Mouse (Mus musculus): ENCODE measurements around the gene Swt1. TPM values are rescaled to one million over a fixed set of nuclear protein-coding genes. Genes with fewer than 3 reads are reported as not detected.
"Not testable (repeated sequence)": the region's sequence is repeated elsewhere in the genome, so short reads cannot be mapped to it uniquely, and the experiment has no call there.

Swt1 gene
- total RNA-seq, 2 experiments from 2014 or later, result 51.4 to 94.7 TPM

GRCm38 (mm10) chr1:151368444-151368843 lies 59.8 kb downstream of the Swt1 start:
- ATAC-seq (replicated peaks; ENCODE audit: low FRiP score, poor library complexity, severe bottlenecking), result no peak

GRCm38 (mm10) chr1:151367721-151368324 lies 60.4 kb downstream of the Swt1 start:
- ATAC-seq (replicated peaks; ENCODE audit: low FRiP score, poor library complexity, severe bottlenecking), result no peak

GRCm38 (mm10) chr1:151366944-151367605 lies 61.2 kb downstream of the Swt1 start:
- ATAC-seq (replicated peaks; ENCODE audit: low FRiP score, poor library complexity, severe bottlenecking), result no peak

- ATAC-seq (replicated peaks; ENCODE audit: low FRiP score, poor library complexity, severe bottlenecking), result no peak
Measured at GRCm38 (mm10) chr1:151359374-151359773, 68.9 kb downstream of the Swt1 start.

- ATAC-seq (replicated peaks; ENCODE audit: low FRiP score, poor library complexity, severe bottlenecking), result no peak
Measured at GRCm38 (mm10) chr1:151355994-151356393, 72.3 kb downstream of the Swt1 start.

GRCm38 (mm10) chr1:151352911-151353310 lies 75.3 kb downstream of the Swt1 start:
- ATAC-seq (replicated peaks; ENCODE audit: low FRiP score, poor library complexity, severe bottlenecking), result 0 out of 2 replicates have a peak, but pooled peaks have one; percentile 56

- not testable (repeated sequence) for ATAC-seq (replicated peaks; ENCODE audit: low FRiP score, poor library complexity, severe bottlenecking)
Measured at GRCm38 (mm10) chr1:151348293-151348692, 80.0 kb downstream of the Swt1 start.

- peak; percentile 48 for ATAC-seq (replicated peaks; ENCODE audit: low FRiP score, poor library complexity, severe bottlenecking)
Measured at GRCm38 (mm10) chr1:151346681-151347127, 81.6 kb downstream of the Swt1 start.

- ATAC-seq (replicated peaks; ENCODE audit: low FRiP score, poor library complexity, severe bottlenecking), result no peak
Measured at GRCm38 (mm10) chr1:151345863-151346195, 82.4 kb downstream of the Swt1 start.

- ATAC-seq (replicated peaks; ENCODE audit: low FRiP score, poor library complexity, severe bottlenecking), result peak; percentile 76
Measured at GRCm38 (mm10) chr1:151345109-151345862, 83.0 kb downstream of the Swt1 start.

- ATAC-seq (replicated peaks; ENCODE audit: low FRiP score, poor library complexity, severe bottlenecking), result peak; percentile 87
Measured at GRCm38 (mm10) chr1:151344283-151345108, 83.8 kb downstream of the Swt1 start, which contains the start of gene Ivns1abp. Gene Ivns1abp (plus strand): TSS chr1:151344477.

- ATAC-seq (replicated peaks; ENCODE audit: low FRiP score, poor library complexity, severe bottlenecking), result no peak
Measured at GRCm38 (mm10) chr1:151343571-151344282, 84.5 kb downstream of the Swt1 start.

GRCm38 (mm10) chr1:151342968-151343367 lies 85.3 kb downstream of the Swt1 start:
- no peak for ATAC-seq (replicated peaks; ENCODE audit: low FRiP score, poor library complexity, severe bottlenecking)

GRCm38 (mm10) chr1:151342311-151342710 lies 85.9 kb downstream of the Swt1 start:
- no peak for ATAC-seq (replicated peaks; ENCODE audit: low FRiP score, poor library complexity, severe bottlenecking)

- ATAC-seq (replicated peaks; ENCODE audit: low FRiP score, poor library complexity, severe bottlenecking), result no peak
Measured at GRCm38 (mm10) chr1:151341321-151342044, 86.8 kb downstream of the Swt1 start.

GRCm38 (mm10) chr1:151338941-151339340 lies 89.3 kb downstream of the Swt1 start:
- no peak for ATAC-seq (replicated peaks; ENCODE audit: low FRiP score, poor library complexity, severe bottlenecking)

- no peak for ATAC-seq (replicated peaks; ENCODE audit: low FRiP score, poor library complexity, severe bottlenecking)
Measured at GRCm38 (mm10) chr1:151338234-151338633, 90.0 kb downstream of the Swt1 start.

GRCm38 (mm10) chr1:151332819-151333218 lies 95.4 kb downstream of the Swt1 start:
- ATAC-seq (replicated peaks; ENCODE audit: low FRiP score, poor library complexity, severe bottlenecking), result no peak

- ATAC-seq (replicated peaks; ENCODE audit: low FRiP score, poor library complexity, severe bottlenecking), result no peak
Measured at GRCm38 (mm10) chr1:151329601-151330000, 98.7 kb downstream of the Swt1 start.

All from erythroid progenitor cell, adult 5-6 weeks (primary cell).